Mouse (Mus musculus) limb, embryonic 14.5 days (tissue): ENCODE measurements around the gene Phf19. TPM values are rescaled to one million over a fixed set of nuclear protein-coding genes. Genes with fewer than 3 reads are reported as not detected.

Source experiments
- ATAC-seq: fragments of 200-750 bp; cut with Nextera tagmentation; 2 replicates; pipeline ENCODE4 v1.8.0; 2017; ENCODE audit warnings: low read depth, moderate number of reproducible peaks, moderate TSS enrichment; ENCODE audit not compliant: low FRiP score
- DNase-seq: peaks from one replicate; pipeline ENCODE4 v3.0.0-alpha.2; 2015; ENCODE audit warnings: low spot score
- H3K27ac ChIP-seq: fragments of 300-500 bp; sonication (generic); replicated peaks from 2 replicates; pipeline ENCODE4 v1.5.1; 2014; ENCODE audit warnings: low read depth, mild to moderate bottlenecking, low read length, moderate library complexity, mixed read lengths
- H3K27me3 ChIP-seq: fragments of 300-500 bp; sonication (generic); 2 replicates; pipeline ENCODE4 v1.6.1; 2014; ENCODE audit warnings: low read length, mixed read lengths; ENCODE audit not compliant: control insufficient read depth, insufficient read depth
- H3K36me3 ChIP-seq: fragments of 300-500 bp; sonication (generic); 2 replicates; pipeline ENCODE4 v1.6.1; 2014; ENCODE audit warnings: mild to moderate bottlenecking, low read length, moderate library complexity, mixed read lengths; ENCODE audit not compliant: control insufficient read depth, insufficient read depth
- H3K4me1 ChIP-seq: fragments of 300-500 bp; sonication (generic); 2 replicates; pipeline ENCODE4 v1.6.1; 2014; ENCODE audit warnings: antibody characterized with exemption, low read length, mixed read lengths; ENCODE audit not compliant: control insufficient read depth, insufficient read depth
- H3K4me2 ChIP-seq: fragments of 300-500 bp; sonication (generic); replicated peaks from 2 replicates; pipeline ENCODE4 v1.6.1; 2014; ENCODE audit warnings: low read depth, mild to moderate bottlenecking, low read length, moderate library complexity; ENCODE audit not compliant: severe bottlenecking
- H3K4me3 ChIP-seq: fragments of 300-500 bp; sonication (generic); replicated peaks from 2 replicates; pipeline ENCODE4 v1.5.1; 2014; ENCODE audit warnings: low read length
- H3K9ac ChIP-seq: fragments of 300-500 bp; sonication (generic); 2 replicates; pipeline ENCODE4 v1.6.1; 2014; ENCODE audit warnings: mild to moderate bottlenecking, low read depth, low read length, moderate library complexity; ENCODE audit not compliant: severe bottlenecking
- H3K9me3 ChIP-seq: fragments of 300-500 bp; sonication (generic); 2 replicates; pipeline ENCODE4 v1.6.1; 2016; ENCODE audit warnings: low read length; ENCODE audit not compliant: control insufficient read depth
- POLR2A ChIP-seq: fragments of 200-500 bp; IDR thresholded peaks from 2 replicates; pipeline ENCODE4 v1.8.0; 2012; ENCODE audit warnings: inconsistent platforms, mild to moderate bottlenecking, moderate library complexity, borderline replicate concordance; ENCODE audit not compliant: insufficient read depth, insufficient read length; ENCODE audit errors: extremely low read depth
- WGBS: fragments of 180-500 bp; shearing (Covaris S2); extraction: QIAGEN DNeasy Blood & Tissue Kit; methylation state at CpG from one replicate; pipeline ENCODE4 v1.1.7; 2014; 5-methylcytosine and 5-hydroxymethylcytosine counted together
- polyA plus RNA-seq, 2 experiments: library from polyadenylated mRNA; depleted of rRNA in 1 of 2; stranded (reverse) in 1 of 2; unstranded in 1 of 2; fragments of >200 nt; fragmentation: Nextera tagmentation in 1 of 2; extraction: Ambion mirVana in 1 of 2; gene quantifications; 2 replicates each; pipeline versions ENCODE4 v1.2.1 to v1.2.3; 2012 to 2014

Gene Phf19
- polyA plus RNA-seq, 2 experiments, result 8.0 to 8.7 TPM

GRCm38 (mm10) chr2:34896821-34897460 lies 16.9 kb downstream of the Phf19 start:
- DNase-seq, result no peak
- Histone ChIP-seq H3K9ac (no peak overlapping the region; the same call in 1 of the 2 replicates), H3K27me3 (no peaks in the 10 kb centered on the region), H3K4me1 (no peaks in the 10 kb centered on the region), H3K4me3 (no peak overlapping the region), H3K36me3 (no peaks in the 10 kb centered on the region), H3K4me2 (no peak overlapping the region), H3K9me3 (no peaks in the 10 kb centered on the region), H3K27ac (no peak overlapping the region)
- TF ChIP-seq POLR2A, result no peak
- WGBS, result 68% methylated on average over 17 of the region's 17 CpGs
- ATAC-seq, result no peak

GRCm38 (mm10) chr2:34895503-34896113 lies 18.2 kb downstream of the Phf19 start:
- DNase-seq (no peak), ATAC-seq (no peak)
- Histone ChIP-seq H3K4me1 (no peaks in the 10 kb centered on the region), H3K4me3 (no peak overlapping the region), H3K9ac (no peak overlapping the region), H3K27me3 (no peaks in the 10 kb centered on the region), H3K36me3 (no peaks in the 10 kb centered on the region), H3K27ac (no peak overlapping the region), H3K4me2 (no peak overlapping the region), H3K9me3 (no peaks in the 10 kb centered on the region)
- TF ChIP-seq POLR2A, result no peak
- WGBS, result 77% methylated on average over 19 of the region's 19 CpGs

DNA sequence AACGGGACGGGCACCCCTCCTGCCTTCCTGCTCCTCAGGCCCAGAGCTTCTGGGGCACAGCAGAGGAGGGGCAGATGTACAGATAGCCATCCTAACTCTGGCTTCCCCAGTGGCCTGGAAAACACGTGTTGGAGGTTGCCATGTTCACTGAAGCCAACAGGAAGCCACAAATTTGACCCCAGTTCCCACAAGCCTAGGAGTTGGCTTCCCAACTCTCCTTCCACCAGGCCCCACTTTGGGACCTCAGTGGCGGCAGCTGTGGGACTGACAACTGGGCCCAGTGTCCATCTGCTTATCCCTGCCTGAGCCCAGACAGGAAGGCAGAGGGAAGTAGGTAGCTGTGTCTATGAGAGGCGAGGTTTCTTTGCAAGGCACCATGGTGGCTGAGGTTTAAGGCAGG lies 19.9 kb downstream of the Phf19 start:
- H3K4me3 ChIP-seq, result no peak overlapping the region
- no peak overlapping the region for H3K27ac ChIP-seq
- no peak overlapping the region for H3K9ac ChIP-seq
- DNase-seq (no peak), ATAC-seq (no peak)
- H3K36me3 ChIP-seq, result no peaks in the 10 kb centered on the region
- H3K9me3 ChIP-seq, result no peaks in the 10 kb centered on the region
- no peaks in the 10 kb centered on the region for H3K27me3 ChIP-seq
- no peaks in the 10 kb centered on the region for H3K4me1 ChIP-seq
- no peak for TF ChIP-seq POLR2A
- no peak overlapping the region for H3K4me2 ChIP-seq
- 78% methylated on average over 5 of the region's 5 CpGs for WGBS

DNA sequence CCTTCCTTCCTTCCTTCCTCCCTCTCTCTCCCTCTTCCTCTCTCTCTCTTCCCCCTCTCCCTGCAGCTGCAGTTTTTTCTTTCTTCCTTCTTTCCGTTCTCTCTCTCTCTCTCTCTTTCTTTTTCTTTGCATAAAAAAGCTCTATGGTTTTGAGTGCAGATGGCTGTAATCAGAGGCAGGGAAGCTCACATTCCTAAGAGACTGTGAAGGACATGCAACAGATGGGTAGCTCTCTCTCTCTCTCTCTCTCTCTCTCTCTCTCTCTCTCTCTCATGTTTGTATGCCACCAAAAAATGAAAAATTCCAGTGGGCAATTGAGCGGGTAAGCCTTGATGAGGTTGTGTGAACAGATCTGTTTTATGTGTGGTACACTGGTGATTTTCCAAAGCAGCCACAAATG lies 29.6 kb downstream of the Phf19 start:
- Histone ChIP-seq H3K36me3 (no peaks in the 10 kb centered on the region), H3K9me3 (no peaks in the 10 kb centered on the region), H3K4me3 (no peak overlapping the region), H3K9ac (no peak overlapping the region), H3K27me3 (no peaks in the 10 kb centered on the region), H3K4me2 (no peak overlapping the region), H3K4me1 (no peaks in the 10 kb centered on the region), H3K27ac (no peak overlapping the region)
- TF ChIP-seq POLR2A, result no peak
- 56% methylated on average over 2 of the region's 2 CpGs for WGBS
- DNase-seq, result no peak
- no peak for ATAC-seq

DNA sequence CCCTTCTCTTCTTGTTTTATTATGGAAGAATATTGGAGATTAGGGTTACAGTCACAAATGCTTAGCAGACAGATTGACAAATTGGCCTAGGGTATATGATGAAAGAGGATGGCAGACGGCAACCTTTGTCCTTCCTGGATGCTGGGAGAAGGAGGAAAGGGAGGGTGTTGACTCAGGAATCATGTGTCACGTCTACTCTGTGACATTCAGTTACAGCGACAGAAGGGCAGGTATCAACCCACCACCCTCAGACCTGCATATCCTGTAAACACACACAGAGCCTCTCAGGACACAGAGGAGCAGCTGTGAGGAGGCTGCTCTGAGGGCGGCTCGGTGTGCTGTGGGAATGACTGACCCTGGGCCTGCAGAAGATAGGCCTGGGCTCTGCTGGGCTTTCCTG lies 30.6 kb downstream of the Phf19 start:
- Histone ChIP-seq H3K36me3 (no peaks in the 10 kb centered on the region), H3K4me3 (no peak overlapping the region), H3K4me1 (no peaks in the 10 kb centered on the region), H3K27ac (no peak overlapping the region), H3K27me3 (no peaks in the 10 kb centered on the region), H3K9me3 (no peaks in the 10 kb centered on the region), H3K4me2 (no peak overlapping the region), H3K9ac (no peak overlapping the region)
- TF ChIP-seq POLR2A, result no peak
- no peak for ATAC-seq
- no peak for DNase-seq
- 44% methylated on average over 5 of the region's 5 CpGs for WGBS
